Mouse (Mus musculus) erythroblast, adult 5-6 weeks (primary cell): ENCODE measurements around the gene Ky. TPM values are rescaled to one million over a fixed set of nuclear protein-coding genes. Genes with fewer than 3 reads are reported as not detected.

Source experiments
- ATAC-seq: replicated peaks from 2 replicates; pipeline ENCODE4 v1.8.0; 2016; ENCODE audit warnings: moderate number of reproducible peaks, mild to moderate bottlenecking, moderate TSS enrichment, inconsistent platforms; ENCODE audit not compliant: poor library complexity, low FRiP score, severe bottlenecking
- total RNA-seq, 2 experiments: library from RNA; stranded (forward) in 1 of 2; stranded (reverse) in 1 of 2; fragments of 150-400 nt in 1 of 2; fragments of 200-764, 138-1000 nt in 1 of 2; gene quantifications; 2 replicates each; pipeline versions ENCODE4 v1.2.3 to v1.2.4; 2015 to 2017; ENCODE audit warnings: low replicate concordance in 2 of 2

Gene Ky
- total RNA-seq, 2 experiments from 2014 or later, result not detected

GRCm38 (mm10) chr9:102501113-102501512, 4.4 kb upstream of the Ky start:
- no peak for ATAC-seq

DNA sequence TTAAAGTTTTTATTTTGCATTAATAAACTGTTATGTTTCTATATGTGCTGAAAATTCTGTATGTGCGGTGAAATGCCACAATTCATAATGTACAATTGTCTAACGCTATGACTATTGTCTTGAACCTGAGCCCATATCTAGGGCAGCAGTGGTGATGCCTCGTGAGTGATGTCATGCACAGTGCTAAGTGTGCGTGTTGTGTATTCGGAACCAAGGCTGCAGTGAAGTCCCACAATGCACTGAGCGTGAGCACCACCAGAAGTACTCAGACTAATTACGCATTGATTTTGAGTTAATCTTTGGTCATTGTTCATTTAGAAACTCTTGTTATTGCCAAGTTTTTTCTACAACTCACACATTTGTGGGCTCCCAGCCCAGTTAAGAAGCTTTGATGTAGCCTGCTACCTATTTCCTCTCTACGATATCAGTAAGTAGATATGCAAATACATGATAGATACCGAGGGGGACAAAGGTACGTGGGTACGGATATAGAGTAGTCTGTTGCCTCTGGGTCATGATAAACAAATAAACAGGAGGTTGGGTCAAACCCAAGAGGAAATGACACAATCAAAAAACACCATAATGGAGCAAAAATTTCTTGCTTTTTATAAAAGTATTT, 3.4 kb upstream of the Ky start:
- ATAC-seq, result no peak

GRCm38 (mm10) chr9:102504716-102505378, 703 bp upstream of the Ky start:
- no peak for ATAC-seq

DNA sequence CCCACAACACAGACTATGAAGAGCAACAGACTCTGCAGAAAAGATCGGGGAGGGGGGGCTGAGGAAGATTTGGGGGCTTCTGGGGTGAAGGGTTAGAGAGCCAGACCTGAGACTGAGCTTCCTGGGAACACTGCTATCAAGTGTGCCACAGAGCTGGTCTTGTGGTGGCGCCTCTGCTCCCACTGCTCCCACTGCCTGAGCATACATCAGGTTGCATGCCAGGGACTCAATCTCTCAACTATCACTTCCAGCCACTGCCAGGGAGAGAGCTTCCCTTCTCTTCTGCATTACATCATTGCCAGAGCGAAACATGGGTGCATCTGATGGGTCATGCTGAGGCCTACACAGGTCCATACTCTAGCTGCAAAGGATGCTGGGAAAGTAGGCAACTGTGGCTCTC, 2.8 kb downstream of the Ky start:
- ATAC-seq, result no peak

GRCm38 (mm10) chr9:102511423-102511822, 5.9 kb downstream of the Ky start:
- no peak for ATAC-seq

DNA sequence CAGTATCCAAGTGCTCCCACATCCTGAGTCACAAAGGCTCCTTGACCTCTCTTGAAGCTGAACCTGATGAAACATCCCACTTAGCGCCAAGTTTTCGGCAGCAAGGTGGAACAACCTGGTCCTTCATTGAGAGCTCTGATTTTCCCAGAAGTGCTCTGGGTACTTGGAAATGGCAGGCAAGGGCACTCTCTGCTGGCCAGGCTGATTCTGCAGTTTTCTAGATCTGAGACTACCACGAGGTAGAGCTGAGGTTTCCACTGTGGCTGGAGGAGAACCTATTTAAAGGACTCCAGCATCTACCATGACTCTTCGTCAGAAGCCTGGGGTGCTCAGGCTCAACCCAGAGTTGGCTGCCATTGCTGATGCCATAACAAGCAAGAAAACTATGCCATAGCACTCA, 8.0 kb downstream of the Ky start:
- no peak for ATAC-seq

DNA sequence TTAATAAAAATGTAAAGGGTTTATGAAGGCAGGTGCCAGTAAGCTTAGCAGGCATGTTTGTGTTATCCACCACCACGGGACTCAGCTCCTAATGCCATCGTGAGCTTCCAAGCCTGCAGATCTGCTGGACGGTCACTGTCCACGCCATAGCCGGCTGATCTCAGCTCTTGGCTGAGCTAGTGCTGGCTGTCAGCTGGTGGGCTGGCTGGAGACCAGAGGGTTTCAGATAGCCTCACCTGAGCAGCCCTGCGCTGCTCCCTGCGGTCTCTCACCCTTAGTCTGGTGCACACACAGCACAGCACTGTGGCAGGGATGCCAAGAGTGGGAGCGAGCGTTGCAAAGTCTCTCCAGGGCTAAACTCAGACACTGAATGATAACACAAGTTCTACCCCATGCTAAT, 12.9 kb downstream of the Ky start:
- no peak for ATAC-seq

GRCm38 (mm10) chr9:102521396-102521795, 15.8 kb downstream of the Ky start:
- ATAC-seq, result no peak

DNA sequence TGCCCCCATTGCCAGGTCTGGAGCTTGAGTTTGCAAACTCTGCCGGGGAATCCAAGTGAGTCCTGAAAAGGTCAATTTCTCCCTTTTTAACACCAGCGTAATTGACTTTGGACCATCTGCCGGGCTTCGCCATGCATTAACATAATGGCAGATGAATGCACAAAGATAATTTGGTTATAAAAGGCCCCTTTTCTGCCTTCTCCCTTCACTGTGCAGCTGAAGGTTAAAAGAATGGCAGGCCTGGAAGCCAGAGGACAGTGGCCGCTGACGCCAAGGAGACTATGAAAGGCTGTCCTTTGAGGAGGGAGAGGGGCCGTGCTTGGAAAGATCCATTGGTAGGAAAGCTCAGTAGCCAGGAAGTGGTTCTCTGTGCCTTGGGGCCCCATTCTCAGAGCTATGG, 22.6 kb downstream of the Ky start:
- no peak for ATAC-seq

DNA sequence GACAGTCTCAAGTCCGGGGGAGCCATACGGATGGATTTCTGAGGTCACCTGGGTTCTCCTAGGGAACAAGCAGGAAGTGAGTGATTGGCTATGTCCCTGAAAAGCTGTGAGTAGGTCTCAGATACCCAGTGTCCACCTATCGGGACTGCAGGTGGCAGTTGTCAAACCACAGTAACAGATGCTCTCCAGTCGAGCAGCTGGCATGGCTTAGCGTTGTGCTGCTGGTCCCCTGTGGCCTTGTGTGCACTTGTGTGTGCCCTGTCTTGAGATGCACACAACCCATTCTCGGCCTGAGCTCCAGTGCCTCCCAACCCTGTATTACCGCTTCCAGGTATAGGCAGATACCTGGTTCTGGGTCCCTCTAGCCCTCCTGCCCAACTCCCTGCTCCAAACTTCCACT, 23.0 kb downstream of the Ky start:
- ATAC-seq, result no peak

- ATAC-seq, result no peak
These were observed 23.5 kb downstream of the Ky start for GRCm38 (mm10) chr9:102529008-102529407.

DNA sequence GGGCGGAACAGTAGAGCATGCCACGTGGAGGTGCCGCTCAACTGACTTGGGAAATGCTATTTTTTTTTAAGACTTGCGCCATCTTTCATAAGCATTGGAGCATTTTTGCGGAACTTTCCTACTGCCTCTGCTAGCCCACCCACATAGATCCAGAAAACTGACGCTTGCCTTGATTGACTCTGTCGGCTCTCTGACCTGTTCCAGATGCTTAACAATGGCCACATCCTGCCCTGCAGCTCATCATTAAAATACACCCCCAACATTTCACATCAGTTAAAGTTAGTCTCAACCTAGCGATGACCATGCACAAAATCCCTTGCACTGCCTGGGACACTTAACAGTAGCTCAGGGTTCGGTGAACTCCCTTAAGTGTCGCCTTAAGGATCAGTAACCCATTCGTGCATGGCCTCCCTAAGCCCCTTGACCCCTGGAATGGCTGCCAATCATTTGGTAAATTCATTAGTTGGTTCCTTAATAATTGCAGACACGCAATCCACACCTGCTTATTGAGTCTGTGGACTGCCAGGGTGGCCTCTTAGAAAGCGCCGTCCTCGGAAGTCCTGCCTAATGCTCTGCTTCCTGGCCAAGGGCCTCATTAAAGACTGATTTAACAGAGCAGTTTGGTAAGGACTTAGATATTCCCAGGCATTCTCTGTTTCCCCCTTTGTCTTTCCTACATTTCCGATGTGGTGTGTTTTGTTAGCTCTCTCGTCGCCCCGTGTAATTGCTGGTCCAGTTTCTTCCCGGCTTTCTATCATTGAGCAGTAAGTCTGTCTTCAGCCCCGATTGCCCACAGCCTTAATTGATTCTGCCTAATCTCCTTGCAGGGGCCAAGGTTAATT, 25.7 kb downstream of the Ky start:
- no peak for ATAC-seq

- ATAC-seq, result no peak
These were observed 31.4 kb downstream of the Ky start for GRCm38 (mm10) chr9:102536968-102537367.

GRCm38 (mm10) chr9:102539699-102540098, 34.1 kb downstream of the Ky start:
- no peak for ATAC-seq

- no peak for ATAC-seq
These were observed 36.1 kb downstream of the Ky start for GRCm38 (mm10) chr9:102541666-102542065.

GRCm38 (mm10) chr9:102542540-102542939, 37.0 kb downstream of the Ky start:
- ATAC-seq, result no peak

- ATAC-seq, result no peak
These were observed 38.2 kb downstream of the Ky start for GRCm38 (mm10) chr9:102543761-102544115.

- no peak for ATAC-seq
These were observed 38.7 kb downstream of the Ky start for GRCm38 (mm10) chr9:102544116-102544772.

DNA sequence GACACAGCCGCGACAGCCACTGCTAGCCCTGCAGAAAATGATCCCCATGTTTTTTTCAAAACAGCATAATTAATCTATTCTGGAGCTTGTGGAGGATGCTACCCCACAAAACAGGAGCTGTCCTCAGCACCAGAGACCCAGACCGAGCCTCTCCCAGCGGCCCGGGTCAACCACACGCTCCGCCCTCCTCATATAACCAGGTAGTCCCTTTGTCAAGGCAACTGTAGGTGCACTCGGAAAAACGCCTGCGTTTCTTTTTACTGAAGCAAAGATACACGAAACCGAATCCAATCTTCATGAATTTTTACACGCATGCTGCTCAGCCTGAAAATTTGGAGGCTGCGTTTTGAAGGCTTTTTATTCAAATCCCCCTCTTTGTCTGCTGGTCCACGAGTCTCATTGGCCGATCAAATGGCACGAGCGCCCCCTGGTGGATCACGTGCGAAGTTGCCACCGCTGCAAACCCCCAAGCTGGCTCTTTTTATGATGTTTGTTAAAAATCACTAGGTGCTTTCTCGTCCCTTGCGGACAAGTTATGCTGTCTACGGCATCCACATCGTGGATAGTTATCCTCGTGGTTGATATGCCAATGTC, 39.3 kb downstream of the Ky start:
- ATAC-seq, result no peak; the same call in 1 of the 2 replicates
